Mouse (Mus musculus) left cerebral cortex, postnatal 10 days (tissue): ENCODE measurements around the gene Gtf3c1. TPM values are rescaled to one million over a fixed set of nuclear protein-coding genes. Genes with fewer than 3 reads are reported as not detected.
A peak's percentile ranks its signal among the peaks of the same experiment; 100 is the strongest.

Source experiments
- DNase-seq, 2 experiments: peaks; one replicate each; pipeline ENCODE4 v3.0.0; 2021 to 2022; ENCODE audit warnings: low spot score in 2 of 2, mixed read lengths in 1 of 2; ENCODE audit errors: extremely low spot score in 1 of 2
- intact Hi-C: fragments of 180-260 bp; cut with DNase I; formaldehyde crosslinking; loops from one replicate; pipeline ENCODE4 v1.15.1; 2025
- total RNA-seq, 2 experiments: library from RNA; stranded (reverse); gene quantifications; 2 replicates each; pipeline ENCODE4 v1.2.3; 2021

Gene Gtf3c1
- total RNA-seq, result 10 to 100 TPM; 84.7 to 85.4 TPM

DNA sequence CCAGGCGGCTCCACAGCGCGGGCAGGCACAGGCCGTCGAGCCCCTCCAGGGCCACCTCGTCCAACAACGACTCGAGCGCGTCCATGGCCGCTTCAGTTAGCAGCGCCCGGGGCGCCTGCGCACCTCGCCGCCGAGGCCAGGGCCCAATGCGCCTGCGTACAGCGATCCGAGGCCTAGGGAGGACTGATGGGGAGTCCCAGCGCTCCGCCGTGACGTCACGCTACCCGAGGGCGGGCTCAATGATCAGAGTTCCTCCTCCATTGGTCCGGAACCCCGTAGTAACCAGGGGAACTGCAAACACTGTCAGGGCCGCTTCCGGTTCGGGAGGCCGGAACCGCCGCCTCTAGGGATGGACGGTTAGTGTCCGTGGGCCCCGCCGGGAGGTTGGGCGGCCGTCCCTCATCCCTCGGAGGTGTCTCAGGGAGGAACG lies at the start of gene Gtf3c1, which contains the start of gene D430042O09Rik:
Gene Gtf3c1 (minus strand): TSS at position 188 of the 430 bp plus-strand sequence.
Gene D430042O09Rik (plus strand): TSS at position 296 of the 430 bp plus-strand sequence.
- intact Hi-C loops, result no loop called here
- DNase-seq, result peak; percentile 99 to 100

DNA sequence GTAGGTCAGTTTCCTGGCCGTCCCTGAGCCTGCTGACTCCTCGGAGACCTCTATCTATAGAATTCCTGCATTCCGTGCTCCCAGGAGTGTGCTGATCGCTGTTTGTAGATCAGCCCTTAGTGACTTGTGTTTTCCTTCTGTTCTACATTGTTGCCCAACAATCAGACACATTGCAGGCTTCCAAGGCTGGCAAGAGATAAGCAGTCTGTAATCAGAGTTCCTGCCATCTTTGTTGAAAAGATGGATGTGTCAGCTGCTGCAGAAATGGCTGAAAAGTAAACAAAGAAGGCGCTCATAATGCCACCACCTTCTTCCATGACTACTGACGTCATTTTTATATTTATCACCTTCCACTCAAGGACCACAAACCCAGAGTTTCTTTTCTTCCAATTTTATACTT lies 49.2 kb upstream of the Gtf3c1 start:
- DNase-seq, result no peak
- intact Hi-C loops, result no loop called here

DNA sequence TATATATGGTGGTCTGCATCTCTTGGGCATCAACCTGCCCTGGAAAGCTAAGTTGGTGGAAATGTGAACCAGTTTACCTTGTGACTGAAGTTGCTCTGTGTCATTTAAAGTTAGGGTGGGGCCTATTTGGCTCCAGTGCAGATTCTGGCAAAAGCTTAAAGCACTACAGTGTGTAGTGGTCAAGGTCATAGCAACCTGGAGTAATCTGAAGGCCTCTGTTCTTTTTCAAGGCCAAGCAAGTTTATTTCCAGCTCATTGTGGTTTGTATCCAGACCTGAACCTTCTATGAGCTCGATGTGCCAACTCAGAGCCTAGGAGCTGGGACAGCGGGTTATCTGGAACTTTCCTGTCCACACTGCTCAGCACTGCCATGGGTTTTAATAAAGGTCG lies 45.7 kb upstream of the Gtf3c1 start:
- intact Hi-C loops, result no loop called here
- no peak for DNase-seq

DNA sequence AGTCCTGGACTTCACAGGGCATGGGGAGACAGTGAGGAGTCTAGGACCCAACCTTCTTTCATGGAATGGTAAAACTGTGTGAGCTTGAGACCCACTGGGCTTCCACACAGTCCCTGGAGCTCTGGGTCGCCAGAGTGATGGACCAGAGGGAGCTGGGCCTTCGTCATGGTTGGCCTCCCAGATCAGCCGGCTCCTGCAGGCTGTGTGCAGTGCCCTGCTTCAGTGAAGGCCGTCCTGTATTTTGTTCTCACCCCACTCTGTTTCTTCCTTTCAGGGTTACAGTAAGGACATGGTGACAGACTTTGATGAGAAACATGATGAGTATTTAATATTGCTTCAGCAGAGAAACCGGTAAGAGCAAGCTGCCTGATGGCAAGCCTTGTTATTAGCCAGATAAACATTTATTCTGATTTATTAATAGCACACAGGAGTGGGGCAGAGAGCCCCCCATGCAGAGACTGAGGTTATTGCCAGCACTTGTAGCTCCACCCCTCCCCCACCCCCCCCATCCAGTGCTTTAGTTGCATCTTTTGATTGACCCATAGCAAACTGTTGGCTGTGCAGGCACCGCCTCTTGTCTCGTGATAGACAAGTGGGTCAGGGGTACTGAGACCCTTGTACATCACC lies 45.2 kb upstream of the Gtf3c1 start:
- DNase-seq, result no peak
- intact Hi-C loops, result no loop called here

DNA sequence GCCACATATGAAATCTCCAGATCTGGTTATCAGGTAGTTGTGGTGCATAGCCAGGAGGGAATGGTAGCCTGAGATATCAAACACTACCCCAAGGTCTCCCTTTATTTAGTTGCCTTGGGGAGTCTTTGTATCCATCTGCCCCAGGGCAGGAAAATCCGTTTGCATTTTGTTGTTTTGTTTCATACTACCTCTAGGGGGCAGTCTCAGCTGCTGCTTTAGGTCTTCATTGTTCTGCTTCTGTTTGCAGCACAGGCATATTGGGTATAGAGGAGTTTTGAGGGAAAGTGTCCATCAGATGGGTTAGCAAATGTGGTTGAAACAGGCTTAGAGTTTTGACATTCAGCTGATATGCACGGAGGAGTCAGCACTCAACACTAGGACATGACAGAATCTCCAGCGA lies 40.6 kb upstream of the Gtf3c1 start:
- no peak for DNase-seq
- intact Hi-C loops, result loop anchor here (5.0 kb wide), 1 partner anchor 339 kb away; no protein-coding TSS in a partner anchor

DNA sequence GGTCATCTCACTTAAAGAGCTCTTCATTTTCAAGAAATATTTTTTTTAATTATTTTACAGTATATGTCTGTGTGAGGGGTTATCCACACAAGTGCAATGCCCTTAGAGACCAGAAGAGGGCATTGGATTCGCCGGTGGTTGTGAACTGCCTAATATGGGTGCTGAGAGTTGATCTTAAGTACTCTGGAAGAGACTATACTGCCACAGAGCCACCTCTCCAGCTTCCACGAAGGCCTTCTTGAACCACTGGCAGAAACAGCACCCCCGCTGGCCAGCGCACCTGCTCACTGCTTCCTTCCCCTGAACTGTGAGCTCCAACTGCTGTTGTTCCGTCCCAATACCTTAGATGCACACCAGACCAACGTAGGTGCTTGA lies 39.7 kb upstream of the Gtf3c1 start:
- DNase-seq, result no peak

DNA sequence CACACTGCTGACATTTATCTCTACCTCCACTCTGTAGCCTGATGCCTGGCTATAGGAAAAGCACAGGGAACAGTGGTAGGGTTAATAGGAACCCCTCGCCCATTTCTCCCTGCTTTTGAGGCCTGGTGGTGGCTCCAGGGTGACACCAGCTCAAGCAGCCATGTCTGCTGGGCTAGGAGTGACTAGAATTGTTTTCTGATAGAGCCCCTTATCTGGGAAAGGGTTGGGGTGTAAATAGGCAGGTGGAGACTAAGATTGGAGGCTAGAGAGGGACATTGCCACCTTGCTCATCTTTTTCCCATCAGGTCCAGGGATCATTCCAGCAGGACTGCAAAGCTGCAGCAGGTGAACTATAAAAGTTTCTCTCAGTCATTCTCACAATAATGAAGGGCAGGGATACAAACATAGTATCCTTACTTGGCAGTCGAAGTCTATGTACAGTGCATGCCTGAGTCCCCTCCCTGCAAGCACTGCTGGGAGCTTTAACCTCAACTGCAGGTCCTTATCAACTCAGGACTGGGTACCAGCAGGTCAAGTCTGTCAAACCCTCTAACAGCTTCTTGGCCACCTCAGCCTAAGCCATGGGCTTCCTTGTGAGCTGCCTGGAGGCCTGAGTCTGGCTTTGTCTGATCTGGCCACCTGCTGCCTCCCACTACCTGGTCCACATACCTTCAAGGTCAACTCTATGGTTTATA lies 39.2 kb upstream of the Gtf3c1 start:
- no peak for DNase-seq
- intact Hi-C loops, result loop anchor here (5.0 kb wide), 1 partner anchor 341 kb away; no protein-coding TSS in a partner anchor

More for the DNA sequence above, 39.7 kb upstream of the Gtf3c1 start:
- intact Hi-C loops, result loop anchor here (5.0 kb wide), 1 partner anchor 340 kb away; no protein-coding TSS in a partner anchor

DNA sequence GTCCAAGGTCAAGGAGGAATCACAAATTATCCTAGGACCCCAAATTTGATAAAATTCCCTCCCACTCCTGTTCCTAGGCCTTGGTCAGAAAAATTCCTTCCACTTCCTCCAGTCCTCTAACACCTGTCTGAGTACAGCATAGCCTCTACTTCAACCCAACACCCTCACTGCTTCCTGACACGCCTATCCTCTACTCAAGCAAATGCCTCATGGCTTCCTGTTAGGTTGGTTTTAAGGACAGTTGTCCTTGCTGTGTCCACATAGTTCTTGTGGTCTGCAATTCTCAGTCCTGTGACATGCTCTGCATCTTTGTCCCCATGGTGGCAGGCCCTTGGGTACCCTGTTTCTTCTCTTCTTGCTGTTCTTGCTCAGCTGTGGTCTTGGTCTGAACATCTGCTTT lies 37.2 kb upstream of the Gtf3c1 start:
- no peak for DNase-seq
- intact Hi-C loops, result loop anchor here (5.0 kb wide), 2 partner anchors 343 to 468 kb away; no protein-coding TSS in a partner anchor

DNA sequence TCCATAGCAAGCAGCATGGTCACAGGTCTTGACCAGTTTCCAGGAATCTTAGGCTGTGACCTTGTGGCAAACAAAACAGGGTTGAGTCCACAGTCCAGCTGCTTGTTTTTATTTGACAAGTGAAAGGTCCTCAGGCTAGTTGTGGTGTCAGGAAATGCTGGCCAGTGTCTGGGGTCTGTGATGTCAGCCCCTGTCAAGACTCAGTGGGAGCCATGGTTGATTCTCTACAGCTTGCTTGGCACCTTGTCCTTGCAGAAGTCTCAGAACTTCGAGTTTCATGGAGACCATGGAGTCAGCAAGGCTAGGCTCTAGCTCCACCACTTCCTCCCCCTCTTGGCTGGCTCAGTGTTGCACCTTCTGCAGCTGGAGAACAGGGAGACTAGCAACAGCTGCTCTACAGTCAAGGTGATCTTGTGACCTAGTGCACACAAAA lies 33.7 kb upstream of the Gtf3c1 start:
- intact Hi-C loops, result loop anchor here (5.0 kb wide), 1 partner anchor 471 kb away; no protein-coding TSS in a partner anchor

DNA sequence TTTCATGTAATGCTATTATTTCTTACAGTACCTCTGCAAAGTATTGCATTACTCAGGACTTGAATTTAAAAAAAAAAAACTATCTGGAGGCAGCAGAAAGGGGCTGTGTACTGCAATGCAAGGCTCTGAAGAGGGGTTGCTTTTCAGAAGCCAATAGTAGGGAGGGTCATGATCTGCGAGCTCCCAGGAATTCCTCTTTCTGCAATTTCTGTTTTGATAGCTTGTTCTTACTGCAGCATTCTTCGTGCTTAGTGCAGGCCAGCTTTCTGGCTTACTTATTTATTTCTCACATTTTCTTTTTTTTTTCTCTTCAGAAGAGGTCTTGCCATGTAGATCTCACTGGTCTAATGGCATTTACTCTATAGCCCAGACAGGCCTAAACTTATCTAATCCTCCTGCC lies 32.9 kb upstream of the Gtf3c1 start:
- DNase-seq, result no peak
- intact Hi-C loops, result loop anchor here (5.0 kb wide), 1 partner anchor 472 kb away; no protein-coding TSS in a partner anchor

More for the DNA sequence above, 33.7 kb upstream of the Gtf3c1 start:
- DNase-seq, result no peak

DNA sequence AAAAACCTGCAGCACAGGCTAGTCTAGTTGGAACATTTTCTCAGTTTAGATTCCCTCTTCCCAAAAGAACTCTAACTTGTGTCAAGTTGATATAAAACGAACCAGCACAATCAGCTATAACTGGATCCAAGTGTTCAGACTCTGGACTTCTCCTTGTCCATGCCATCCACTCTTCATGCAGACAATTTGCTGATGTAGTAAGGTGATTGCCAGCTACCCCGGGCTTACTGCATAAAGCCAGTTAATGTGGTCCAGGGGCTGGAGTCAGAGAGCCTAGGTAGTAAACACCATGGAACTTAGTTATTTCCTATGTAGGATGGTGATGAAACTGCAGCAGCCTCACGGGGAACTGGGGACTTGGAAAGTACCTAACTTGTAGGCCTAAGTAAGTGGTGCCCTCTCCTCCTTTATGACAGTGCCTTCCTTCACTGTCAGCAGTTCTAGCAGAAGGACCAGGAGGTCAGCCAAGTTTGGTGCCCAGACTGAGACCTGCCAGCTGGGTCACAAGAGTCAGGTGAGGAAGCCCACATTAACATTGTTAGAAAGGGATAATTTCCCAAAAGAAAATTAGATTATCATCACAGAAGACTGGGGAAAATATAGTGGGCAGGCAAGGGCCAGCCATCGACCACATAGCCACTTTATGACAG lies 28.9 kb upstream of the Gtf3c1 start:
- no peak for DNase-seq
- intact Hi-C loops, result no loop called here

DNA sequence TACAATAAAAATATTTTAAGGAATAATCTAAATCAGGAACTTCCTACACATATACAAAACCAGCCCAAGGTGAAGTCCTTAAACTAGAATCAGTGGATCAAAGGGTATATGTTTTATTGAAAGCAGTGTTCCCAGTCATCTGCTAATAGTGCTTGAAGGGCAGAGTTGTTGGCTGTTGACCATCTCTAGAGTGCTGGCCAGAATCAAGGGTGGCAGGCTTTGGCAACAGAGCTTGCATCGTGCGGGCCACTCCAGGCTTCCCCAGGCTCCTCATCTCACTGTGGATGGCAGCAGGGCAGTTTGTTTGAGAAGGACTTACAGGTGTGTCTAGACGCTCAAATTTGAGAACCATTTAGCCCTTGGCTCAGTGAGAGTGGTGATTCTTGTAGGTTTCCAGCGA lies 26.2 kb upstream of the Gtf3c1 start:
- intact Hi-C loops, result no loop called here

DNA sequence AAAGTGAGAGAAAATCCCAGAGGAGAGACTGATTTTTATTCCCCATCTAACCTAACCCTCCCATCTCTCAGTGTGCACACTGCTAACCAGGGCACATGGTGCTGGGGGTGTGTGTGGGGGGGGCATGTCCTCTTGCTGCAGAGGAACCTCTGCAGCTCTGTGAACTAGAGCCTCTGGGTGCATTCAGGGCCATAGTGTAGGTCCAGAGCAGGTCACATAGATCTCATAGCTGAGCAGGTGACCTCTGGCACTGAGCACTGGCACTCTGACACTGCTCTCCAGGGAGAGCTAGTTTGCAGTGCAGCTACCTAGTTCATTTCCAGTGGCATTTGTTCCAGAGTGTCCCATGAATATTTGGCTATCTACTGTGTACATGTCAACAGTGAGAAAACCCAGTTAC lies 24.1 kb upstream of the Gtf3c1 start:
- DNase-seq, result no peak
- intact Hi-C loops, result no loop called here

More for the DNA sequence above, 26.2 kb upstream of the Gtf3c1 start:
- DNase-seq, result no peak

DNA sequence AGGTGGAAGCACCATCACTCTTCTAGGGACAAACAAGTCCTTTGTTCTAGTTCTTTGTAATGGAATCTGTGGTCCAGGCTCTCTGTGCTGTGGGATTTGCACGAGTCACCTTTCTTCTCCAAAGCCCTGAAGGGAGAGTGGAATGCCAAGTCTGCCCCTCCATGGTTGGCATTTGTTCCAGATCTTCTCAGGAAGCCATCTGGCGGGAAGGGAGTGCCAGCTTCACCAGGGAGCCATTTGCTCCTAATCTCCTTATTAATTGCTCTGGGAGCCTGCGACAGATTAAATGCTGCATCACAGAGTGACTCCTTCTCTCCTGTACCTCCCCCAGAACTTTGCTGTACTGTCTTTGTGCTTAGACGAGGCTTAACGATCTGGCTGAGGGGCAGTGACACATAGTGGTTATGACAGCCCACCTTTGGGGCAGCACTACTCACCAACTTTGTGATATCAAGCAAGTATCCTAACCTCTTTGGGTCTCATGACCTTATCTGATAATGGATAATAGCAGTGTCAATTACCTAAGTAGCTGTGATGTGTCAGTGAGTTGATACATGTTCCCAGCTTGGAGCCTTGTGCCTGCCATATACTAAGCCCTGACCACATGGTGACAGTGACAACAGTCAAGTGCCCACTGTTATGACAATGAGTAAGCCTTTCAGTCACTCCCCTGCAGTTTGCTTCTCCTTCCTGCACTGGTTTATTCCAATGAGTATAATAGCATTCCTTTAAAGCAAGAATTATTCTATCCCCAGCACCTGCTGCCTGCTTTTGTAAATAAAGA lies 15.8 kb upstream of the Gtf3c1 start:
- intact Hi-C loops, result no loop called here
- peak in 1 of 2 experiments; percentile 29 for DNase-seq

DNA sequence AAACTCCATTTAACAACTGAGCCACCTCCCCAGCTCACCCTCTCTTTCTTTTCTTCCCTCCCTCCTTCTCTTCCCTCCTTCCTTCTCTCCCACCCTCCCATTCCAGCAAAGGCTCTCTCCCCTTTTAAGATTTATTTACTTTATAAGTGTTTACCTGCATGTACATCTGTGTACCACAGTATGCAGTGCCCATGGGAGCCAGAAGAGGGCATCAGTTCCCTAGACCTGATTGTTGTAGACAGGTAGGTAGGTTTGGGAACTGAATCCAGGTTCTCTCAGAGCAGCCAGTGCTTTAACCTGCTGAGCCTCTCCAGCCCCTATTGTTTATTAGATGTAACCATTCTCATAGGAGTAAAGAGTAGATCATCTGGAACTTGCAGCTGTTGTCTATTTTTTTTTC lies 14.5 kb upstream of the Gtf3c1 start:
- intact Hi-C loops, result no loop called here
- DNase-seq, result no peak

DNA sequence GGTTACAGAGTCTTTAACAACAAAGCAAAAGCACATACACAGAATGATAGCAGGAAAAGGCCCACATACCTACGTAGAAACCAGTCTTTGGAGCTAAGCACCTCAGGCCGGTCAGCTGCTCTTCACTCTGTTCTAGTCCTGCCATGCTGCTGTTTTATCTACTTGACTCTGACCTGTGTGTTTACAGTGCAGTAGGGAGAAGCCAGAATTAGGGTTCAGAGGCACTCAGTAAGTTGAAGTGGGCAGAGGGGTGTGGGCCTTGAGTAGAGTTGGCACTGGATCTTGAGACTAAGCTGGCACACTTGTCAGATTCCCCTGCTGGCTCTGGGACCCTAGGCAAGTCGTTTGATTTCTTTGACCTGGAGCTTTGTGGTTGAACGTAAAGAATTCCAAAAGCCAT lies 13.5 kb upstream of the Gtf3c1 start:
- DNase-seq, result no peak
- intact Hi-C loops, result no loop called here

DNA sequence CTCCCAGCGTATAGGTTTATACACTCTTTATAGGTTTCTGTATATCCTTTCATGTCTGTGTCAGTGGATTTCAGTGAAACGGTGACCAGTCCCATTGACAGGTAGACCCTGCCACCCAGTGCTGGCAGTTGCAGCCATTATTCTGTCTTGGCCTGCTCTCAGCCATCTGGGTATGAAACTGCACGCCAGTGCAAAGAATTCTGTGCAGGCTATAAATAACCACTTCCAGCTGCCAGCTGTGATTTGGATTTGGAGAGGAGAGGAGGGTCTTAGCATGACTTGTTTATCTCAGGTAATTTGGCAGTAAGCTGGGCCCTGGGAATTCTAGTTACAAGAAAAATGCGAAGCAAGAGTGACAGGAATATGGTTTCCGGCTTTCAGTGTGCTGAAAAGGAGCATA lies 12.8 kb upstream of the Gtf3c1 start:
- DNase-seq, result peak in 1 of 2 experiments; percentile 13
- intact Hi-C loops, result no loop called here

DNA sequence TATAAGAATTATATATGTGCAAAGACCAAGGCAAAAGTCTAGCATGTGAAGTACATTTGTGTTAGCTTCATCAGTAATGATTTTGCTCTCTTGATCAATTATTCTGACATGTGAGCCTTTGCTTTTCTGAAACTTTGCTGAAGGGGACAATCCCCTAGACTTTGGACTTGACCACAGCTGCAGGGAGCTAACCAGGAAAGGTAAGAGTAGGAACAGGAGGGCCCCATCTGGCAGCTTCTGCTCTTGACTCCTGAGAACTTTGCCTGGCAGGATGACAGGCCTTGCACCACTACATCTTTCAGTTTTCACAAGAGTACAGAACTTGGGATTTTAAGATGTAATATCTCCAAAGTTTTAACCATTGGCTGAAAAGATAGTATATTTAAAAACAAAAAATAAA lies 10.0 kb upstream of the Gtf3c1 start:
- intact Hi-C loops, result no loop called here
- no peak for DNase-seq

DNA sequence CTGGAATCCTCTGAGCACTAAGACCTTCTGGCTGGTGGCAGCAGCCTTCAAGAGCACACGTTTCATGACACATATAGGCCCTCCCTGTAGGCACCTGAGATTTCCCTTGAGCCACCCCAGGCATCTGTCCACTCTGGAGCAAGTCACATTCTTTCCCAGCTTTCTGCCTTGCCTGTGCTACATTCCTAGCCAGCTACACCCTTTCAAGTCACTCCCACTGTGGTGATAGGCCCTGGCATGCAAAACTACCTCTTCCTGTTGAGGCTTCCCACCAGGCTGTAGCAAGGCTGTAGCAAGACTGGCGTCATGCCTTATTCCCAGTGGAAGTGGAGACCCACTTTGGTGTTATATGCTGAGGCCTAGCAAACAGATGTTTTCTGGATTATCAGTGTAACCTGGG lies 9.1 kb upstream of the Gtf3c1 start:
- intact Hi-C loops, result no loop called here

More for the DNA sequence above, 9.1 kb upstream of the Gtf3c1 start:
- DNase-seq, result no peak
